Mouse (Mus musculus): ENCODE measurements at regions not wholly inside any gene's neighbourhood (a gene's known extent, or its start where the extent isn't known, plus 50 kb on each side); places are given as distances from the start of the nearest gene placed in this dataset.

DNA sequence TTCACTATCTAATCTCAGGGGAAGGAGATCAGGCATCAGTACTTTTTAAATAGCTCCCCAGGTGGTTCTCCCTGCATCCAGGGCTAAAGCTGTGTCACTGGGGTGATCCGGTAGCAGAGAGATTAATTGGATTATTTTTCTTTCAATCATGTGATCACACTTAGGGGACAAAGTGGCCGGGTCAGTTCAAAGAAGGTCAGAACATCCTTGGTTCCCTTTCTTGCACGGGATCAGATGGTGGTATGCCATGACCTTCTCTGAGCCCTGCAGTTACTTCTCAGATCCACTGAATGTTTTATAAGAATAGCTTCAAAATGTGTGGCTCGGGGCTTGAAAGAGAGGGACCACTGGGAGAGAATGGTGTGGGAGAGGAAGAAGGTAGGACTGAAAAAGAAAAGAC, 333.6 kb downstream of the Mllt3 start:
- 53% methylated on average over 4 of the region's 4 CpGs for WGBS
- Histone ChIP-seq H3K9me3 (no peaks in the 10 kb centered on the region), H3K4me1 (0 out of 2 replicates have a peak, but pooled peaks cover 3% of the 10 kb centered on the region), H3K27me3 (no peaks in the 10 kb centered on the region), H3K27ac (no peak overlapping the region; the same call in 1 of the 2 replicates), H3K36me3 (no peaks in the 10 kb centered on the region), H3K4me3 (no peak overlapping the region), H3K9ac (no peak overlapping the region), H3K4me2 (no peak overlapping the region)
- no peak for ATAC-seq (ENCODE audit: insufficient number of reproducible peaks, low FRiP score, low TSS enrichment, low read depth)

- 0 out of 2 replicates have a peak, but pooled peaks cover 3% of the 10 kb centered on the region for H3K4me1 ChIP-seq
- no peaks in the 10 kb centered on the region for H3K36me3 ChIP-seq
- no peaks in the 10 kb centered on the region for H3K27me3 ChIP-seq
- 47% methylated on average over 3 of the region's 3 CpGs for WGBS
- H3K9me3 ChIP-seq: no peaks in the 10 kb centered on the region
- no peak for ATAC-seq (ENCODE audit: insufficient number of reproducible peaks, low FRiP score, low TSS enrichment, low read depth)
- no peak overlapping the region for H3K4me2 ChIP-seq
- no peak overlapping the region for H3K4me3 ChIP-seq
- H3K27ac ChIP-seq: no peak overlapping the region
- H3K9ac ChIP-seq: no peak overlapping the region
These were observed 334.4 kb downstream of the Mllt3 start for GRCm38 (mm10) chr4:87698750-87699149.

- no peaks in the 10 kb centered on the region for H3K27me3 ChIP-seq
- 0 out of 2 replicates have a peak, but pooled peaks cover 3% of the 10 kb centered on the region for H3K4me1 ChIP-seq
- no peak overlapping the region for H3K27ac ChIP-seq
- H3K4me3 ChIP-seq: no peak overlapping the region
- ATAC-seq (ENCODE audit: insufficient number of reproducible peaks, low FRiP score, low TSS enrichment, low read depth): no peak
- whole genome bisulfite sequencing: 89% methylated on average over 4 of the region's 4 CpGs
- H3K9me3 ChIP-seq: no peaks in the 10 kb centered on the region
- no peak overlapping the region for H3K4me2 ChIP-seq
- H3K9ac ChIP-seq: no peak overlapping the region
- no peaks in the 10 kb centered on the region for H3K36me3 ChIP-seq
These were observed 336.2 kb downstream of the Mllt3 start for GRCm38 (mm10) chr4:87696921-87697320.

DNA sequence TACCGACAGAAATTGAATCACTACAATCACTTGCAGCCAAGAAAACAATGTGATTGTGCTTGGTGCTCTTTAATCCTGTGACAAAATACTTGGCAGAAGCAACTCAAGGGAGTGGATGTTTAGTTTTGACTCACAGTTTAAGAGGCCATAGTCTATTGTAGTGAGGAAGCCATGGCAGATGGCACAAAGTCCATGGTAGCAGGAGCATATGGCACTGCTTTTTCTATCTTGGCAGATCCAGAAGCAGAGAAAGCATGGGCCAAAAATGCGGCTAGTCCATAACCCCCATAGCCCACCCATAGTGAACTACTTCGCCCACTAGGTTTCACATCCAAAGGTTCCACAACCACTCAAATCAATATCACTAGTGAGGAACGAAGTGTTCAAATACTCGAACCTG, 337.4 kb downstream of the Mllt3 start:
- 0 out of 2 replicates have a peak, but pooled peaks cover 3% of the 10 kb centered on the region for H3K4me1 ChIP-seq
- H3K27me3 ChIP-seq: no peaks in the 10 kb centered on the region
- no peak overlapping the region for H3K9ac ChIP-seq
- ATAC-seq (ENCODE audit: insufficient number of reproducible peaks, low FRiP score, low TSS enrichment, low read depth): no peak
- no peaks in the 10 kb centered on the region for H3K9me3 ChIP-seq
- no peaks in the 10 kb centered on the region for H3K36me3 ChIP-seq
- H3K27ac ChIP-seq: no peak overlapping the region
- H3K4me3 ChIP-seq: no peak overlapping the region
- H3K4me2 ChIP-seq: no peak overlapping the region
- WGBS: 91% methylated on average over 5 of the region's 5 CpGs

GRCm38 (mm10) chr4:87692741-87693140, 340.4 kb downstream of the Mllt3 start:
- Histone ChIP-seq H3K36me3 (no peaks in the 10 kb centered on the region), H3K27me3 (no peaks in the 10 kb centered on the region), H3K9me3 (no peaks in the 10 kb centered on the region), H3K27ac (no peak overlapping the region), H3K4me1 (no peaks in the 10 kb centered on the region), H3K9ac (no peak overlapping the region), H3K4me3 (no peak overlapping the region), H3K4me2 (no peak overlapping the region)
- WGBS: 90% methylated on average over 2 of the region's 2 CpGs
- no peak for ATAC-seq (ENCODE audit: insufficient number of reproducible peaks, low FRiP score, low TSS enrichment, low read depth)

- H3K4me3 ChIP-seq: no peak overlapping the region
- H3K4me1 ChIP-seq: no peaks in the 10 kb centered on the region
- H3K9me3 ChIP-seq: no peaks in the 10 kb centered on the region
- WGBS: 72% methylated on average over 1 of the region's 1 CpGs
- no peak overlapping the region for H3K9ac ChIP-seq
- no peak for ATAC-seq (ENCODE audit: insufficient number of reproducible peaks, low FRiP score, low TSS enrichment, low read depth)
- no peaks in the 10 kb centered on the region for H3K36me3 ChIP-seq
- no peak overlapping the region for H3K4me2 ChIP-seq
- no peak overlapping the region for H3K27ac ChIP-seq
- H3K27me3 ChIP-seq: no peaks in the 10 kb centered on the region; the same call in 1 of the 2 replicates
These were observed 348.2 kb downstream of the Mllt3 start for GRCm38 (mm10) chr4:87684952-87685351.

DNA sequence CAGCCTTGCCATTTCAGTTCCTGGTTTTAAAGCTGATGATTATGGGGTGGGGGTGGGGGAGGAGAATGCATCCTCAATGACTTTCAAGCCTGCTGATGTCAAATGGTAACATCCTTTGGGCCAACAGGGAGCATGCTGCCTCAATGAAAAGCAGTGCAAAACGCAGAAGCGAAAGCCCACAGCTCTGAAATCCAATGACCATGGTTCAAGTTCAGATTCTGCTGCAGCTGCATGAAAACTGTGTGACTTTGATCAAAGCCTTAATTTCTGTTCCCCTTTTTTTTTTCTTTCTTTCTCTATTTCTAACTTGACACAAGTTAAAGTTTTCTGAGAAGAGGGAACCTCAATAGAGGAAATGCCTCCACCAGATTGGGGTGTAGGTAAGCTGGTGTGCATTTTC, 350.4 kb downstream of the Mllt3 start:
- Histone ChIP-seq H3K27ac (no peak overlapping the region), H3K4me2 (no peak overlapping the region), H3K36me3 (no peaks in the 10 kb centered on the region), H3K4me1 (no peaks in the 10 kb centered on the region), H3K27me3 (no peaks in the 10 kb centered on the region; the same call in 1 of the 2 replicates), H3K9ac (no peak overlapping the region), H3K9me3 (no peaks in the 10 kb centered on the region), H3K4me3 (no peak overlapping the region)
- WGBS: 84% methylated on average over 2 of the region's 2 CpGs
- ATAC-seq (ENCODE audit: insufficient number of reproducible peaks, low FRiP score, low TSS enrichment, low read depth): no peak

DNA sequence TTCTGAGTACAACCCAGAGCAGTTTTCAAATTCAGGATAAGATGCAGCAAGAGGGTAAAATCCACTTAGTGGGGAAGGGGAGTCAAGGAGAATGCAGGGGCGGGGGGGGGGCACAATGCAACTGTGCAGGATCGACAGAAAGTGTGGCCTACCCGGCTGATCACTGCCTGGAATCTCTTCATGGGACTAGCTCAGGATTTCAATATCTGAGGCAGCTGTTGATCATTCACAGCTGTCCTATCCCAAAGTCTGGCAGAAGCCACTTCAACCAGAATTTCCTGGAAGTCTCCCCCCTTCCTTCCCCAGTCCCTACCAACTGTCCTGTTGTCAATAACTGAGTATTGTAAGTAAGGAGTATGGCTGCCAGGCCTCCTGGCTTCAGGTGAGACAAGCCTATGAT, 362.1 kb downstream of the Mllt3 start:
- H3K4me1 ChIP-seq: peaks cover 13% of the 10 kb centered on the region
- no peak overlapping the region for H3K4me2 ChIP-seq
- no peaks in the 10 kb centered on the region for H3K9me3 ChIP-seq
- no peak overlapping the region for H3K4me3 ChIP-seq
- no peaks in the 10 kb centered on the region for H3K27me3 ChIP-seq
- 69% methylated on average over 3 of the region's 3 CpGs for WGBS
- ATAC-seq (ENCODE audit: insufficient number of reproducible peaks, low FRiP score, low TSS enrichment, low read depth): no peak
- H3K27ac ChIP-seq: no peak overlapping the region
- H3K9ac ChIP-seq: no peak overlapping the region
- no peaks in the 10 kb centered on the region for H3K36me3 ChIP-seq

DNA sequence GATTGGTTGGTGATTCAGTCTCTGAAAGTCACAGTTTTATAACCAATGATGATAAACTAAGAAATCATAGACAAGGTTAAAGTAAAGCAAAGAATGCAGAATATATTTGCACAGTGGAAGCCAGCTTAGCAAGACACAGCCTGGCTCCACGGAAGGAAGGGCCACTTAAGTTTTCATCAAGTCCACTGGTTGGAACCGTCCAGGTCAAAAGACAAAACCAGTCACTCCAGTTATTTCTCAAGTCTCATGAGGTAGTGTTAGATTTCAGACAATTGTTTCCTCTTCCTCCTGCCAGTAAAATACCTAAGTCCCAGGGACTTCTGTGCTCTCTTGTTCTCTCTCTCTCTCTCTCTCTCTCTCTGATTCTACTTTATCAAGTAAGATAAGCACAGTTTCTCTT, 363.0 kb downstream of the Mllt3 start:
- Histone ChIP-seq H3K36me3 (no peaks in the 10 kb centered on the region), H3K4me3 (no peak overlapping the region), H3K27ac (no peak overlapping the region), H3K27me3 (no peaks in the 10 kb centered on the region), H3K9me3 (no peaks in the 10 kb centered on the region), H3K4me2 (no peak overlapping the region), H3K9ac (no peak overlapping the region), H3K4me1 (peaks cover 13% of the 10 kb centered on the region)
- 63% methylated on average over 2 of the region's 2 CpGs for WGBS
- ATAC-seq (ENCODE audit: insufficient number of reproducible peaks, low FRiP score, low TSS enrichment, low read depth): no peak

DNA sequence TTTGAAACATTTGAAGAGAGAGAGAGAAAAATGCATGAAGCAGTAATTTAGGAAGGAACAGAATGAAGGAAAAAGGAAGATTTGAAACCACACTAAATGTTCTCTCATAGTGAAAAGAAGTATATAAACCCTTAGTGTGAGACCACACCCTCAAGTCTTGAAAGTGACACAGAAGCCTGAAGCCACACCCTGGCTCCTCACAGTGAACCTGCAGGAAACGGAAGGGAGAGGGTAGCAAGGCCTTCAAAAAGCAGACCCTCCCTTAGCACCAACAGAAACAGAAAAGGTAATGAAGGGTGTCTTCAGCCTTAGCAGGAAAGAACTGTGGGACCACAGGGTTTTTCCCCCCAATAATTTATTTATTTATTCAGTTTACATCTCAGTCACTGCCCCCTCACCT, 363.7 kb downstream of the Mllt3 start:
- Histone ChIP-seq H3K4me2 (no peak overlapping the region), H3K4me3 (no peak overlapping the region), H3K27ac (no peak overlapping the region), H3K9ac (no peak overlapping the region), H3K27me3 (no peaks in the 10 kb centered on the region), H3K36me3 (no peaks in the 10 kb centered on the region), H3K4me1 (peaks cover 13% of the 10 kb centered on the region), H3K9me3 (no peaks in the 10 kb centered on the region)
- 54% methylated on average over 1 of the region's 1 CpGs for WGBS
- no peak for ATAC-seq (ENCODE audit: insufficient number of reproducible peaks, low FRiP score, low TSS enrichment, low read depth)

- H3K9me3 ChIP-seq: no peaks in the 10 kb centered on the region
- no peak for ATAC-seq (ENCODE audit: insufficient number of reproducible peaks, low FRiP score, low TSS enrichment, low read depth)
These were observed 364.9 kb downstream of the Mllt3 start for GRCm38 (mm10) chr4:87668314-87668713.

GRCm38 (mm10) chr4:87667556-87668154, 365.5 kb downstream of the Mllt3 start:
- 56% methylated on average over 5 of the region's 5 CpGs for WGBS
- no peak for ATAC-seq (ENCODE audit: insufficient number of reproducible peaks, low FRiP score, low TSS enrichment, low read depth)

More at GRCm38 (mm10) chr4:87668314-87668713, 364.9 kb downstream of the Mllt3 start:
- Histone ChIP-seq H3K4me2 (no peak overlapping the region), H3K27ac (no peak overlapping the region), H3K4me1 (peaks cover 13% of the 10 kb centered on the region), H3K9ac (no peak overlapping the region), H3K4me3 (no peak overlapping the region), H3K27me3 (no peaks in the 10 kb centered on the region), H3K36me3 (no peaks in the 10 kb centered on the region)
- 28% methylated on average over 3 of the region's 3 CpGs for WGBS

GRCm38 (mm10) chr4:87665149-87665548, 368.0 kb downstream of the Mllt3 start:
- H3K27me3 ChIP-seq: no peaks in the 10 kb centered on the region
- 31% methylated on average over 6 of the region's 6 CpGs for WGBS
- no peak for ATAC-seq (ENCODE audit: insufficient number of reproducible peaks, low FRiP score, low TSS enrichment, low read depth)
- H3K9ac ChIP-seq: no peak overlapping the region
- no peak overlapping the region; the same call in 1 of the 2 replicates for H3K27ac ChIP-seq
- H3K4me1 ChIP-seq: peaks cover 13% of the 10 kb centered on the region
- no peak overlapping the region for H3K4me3 ChIP-seq
- no peak overlapping the region for H3K4me2 ChIP-seq
- H3K36me3 ChIP-seq: no peaks in the 10 kb centered on the region
- no peaks in the 10 kb centered on the region for H3K9me3 ChIP-seq

More at GRCm38 (mm10) chr4:87667556-87668154, 365.5 kb downstream of the Mllt3 start:
- Histone ChIP-seq H3K27me3 (no peaks in the 10 kb centered on the region), H3K4me3 (no peak overlapping the region), H3K9me3 (no peaks in the 10 kb centered on the region), H3K4me1 (peaks cover 13% of the 10 kb centered on the region), H3K4me2 (no peak overlapping the region), H3K36me3 (no peaks in the 10 kb centered on the region), H3K9ac (no peak overlapping the region), H3K27ac (no peak overlapping the region)

Measured in limb, embryonic 15.5 days (tissue).